Mouse (Mus musculus): ENCODE measurements around the gene Dhx16. TPM values are rescaled to one million over a fixed set of nuclear protein-coding genes. Genes with fewer than 3 reads are reported as not detected.
A peak's percentile ranks its signal among the peaks of the same experiment; 100 is the strongest.
"Not testable (repeated sequence)": the region's sequence is repeated elsewhere in the genome, so short reads cannot be mapped to it uniquely, and the experiment has no call there.

Gene Dhx16
- total RNA-seq (2017): 67.7 to 106 TPM (median 105 TPM) in 3 replicates

GRCm38 (mm10) chr17:35879245-35880057 lies at the start of gene Dhx16:
TSS of gene Dhx16 (plus strand) at chr17:35879819.
- peak; percentile 97 for ATAC-seq (replicated peaks; ENCODE audit: insufficient number of reproducible peaks, low FRiP score, low TSS enrichment, poor library complexity, severe bottlenecking)

DNA sequence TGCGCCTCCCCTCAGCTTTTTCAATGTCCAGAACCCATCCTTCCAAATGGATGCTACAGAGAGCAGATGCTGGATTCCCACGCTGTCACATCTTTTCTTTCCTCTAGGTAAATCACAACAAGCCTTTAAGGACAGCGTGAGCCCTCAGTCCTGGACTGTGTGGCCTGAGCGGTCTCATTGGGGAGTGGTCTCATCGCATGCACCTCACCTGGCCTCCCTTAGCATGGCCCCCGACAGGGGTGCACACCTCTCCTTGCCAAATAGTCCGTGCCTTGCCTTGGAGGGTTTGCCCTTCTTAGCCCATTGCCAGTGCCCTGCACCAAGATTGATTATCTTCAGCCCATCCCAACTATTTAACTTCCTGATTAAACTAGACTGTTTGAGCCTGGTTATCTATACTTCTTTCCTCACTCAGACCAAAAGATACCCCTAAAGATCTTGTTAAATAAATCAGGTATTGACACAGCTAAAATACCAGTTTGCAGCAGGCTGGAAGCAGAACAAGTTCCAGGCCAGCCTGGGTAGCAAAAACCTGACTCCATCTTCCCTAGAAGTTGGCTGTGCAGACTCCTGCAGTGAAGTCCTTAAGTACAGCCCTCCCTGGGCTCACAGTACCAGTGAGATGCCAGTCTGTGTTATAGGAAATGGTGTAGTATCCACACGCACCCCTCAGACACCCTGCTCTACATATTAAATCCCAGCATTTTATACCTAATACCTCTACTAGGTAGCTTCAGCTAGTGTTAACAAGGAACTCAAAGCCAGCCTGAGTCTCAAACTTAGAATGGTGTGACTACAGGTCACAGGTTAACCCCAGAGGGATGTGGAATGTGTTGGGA lies 47.0 kb upstream of the Dhx16 start:
- ATAC-seq (replicated peaks; ENCODE audit: insufficient number of reproducible peaks, low FRiP score, low TSS enrichment, poor library complexity, severe bottlenecking): no peak

- no peak for ATAC-seq (replicated peaks; ENCODE audit: insufficient number of reproducible peaks, low FRiP score, low TSS enrichment, poor library complexity, severe bottlenecking)
Observed at GRCm38 (mm10) chr17:35833239-35833751, 46.3 kb upstream of the Dhx16 start.

DNA sequence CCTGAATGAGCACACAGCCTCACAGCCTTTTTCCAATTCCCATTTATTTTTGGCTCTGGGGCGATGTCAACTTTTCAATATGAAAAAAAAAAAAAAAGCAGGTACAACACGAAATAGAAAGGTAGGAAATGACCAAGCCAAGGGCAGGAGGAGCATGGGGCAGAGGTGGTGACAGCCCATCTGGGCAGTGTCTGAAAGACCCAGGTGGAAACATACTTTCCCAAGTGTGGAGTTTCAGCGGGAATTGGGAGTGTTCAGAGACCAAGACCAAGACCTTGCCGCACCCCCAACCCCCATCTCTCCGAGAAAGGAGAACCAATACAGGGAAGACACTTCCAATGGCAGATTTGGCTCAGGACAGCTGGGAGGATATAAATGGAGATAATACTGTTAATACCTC lies 45.7 kb upstream of the Dhx16 start:
- no peak for ATAC-seq (replicated peaks; ENCODE audit: insufficient number of reproducible peaks, low FRiP score, low TSS enrichment, poor library complexity, severe bottlenecking)

DNA sequence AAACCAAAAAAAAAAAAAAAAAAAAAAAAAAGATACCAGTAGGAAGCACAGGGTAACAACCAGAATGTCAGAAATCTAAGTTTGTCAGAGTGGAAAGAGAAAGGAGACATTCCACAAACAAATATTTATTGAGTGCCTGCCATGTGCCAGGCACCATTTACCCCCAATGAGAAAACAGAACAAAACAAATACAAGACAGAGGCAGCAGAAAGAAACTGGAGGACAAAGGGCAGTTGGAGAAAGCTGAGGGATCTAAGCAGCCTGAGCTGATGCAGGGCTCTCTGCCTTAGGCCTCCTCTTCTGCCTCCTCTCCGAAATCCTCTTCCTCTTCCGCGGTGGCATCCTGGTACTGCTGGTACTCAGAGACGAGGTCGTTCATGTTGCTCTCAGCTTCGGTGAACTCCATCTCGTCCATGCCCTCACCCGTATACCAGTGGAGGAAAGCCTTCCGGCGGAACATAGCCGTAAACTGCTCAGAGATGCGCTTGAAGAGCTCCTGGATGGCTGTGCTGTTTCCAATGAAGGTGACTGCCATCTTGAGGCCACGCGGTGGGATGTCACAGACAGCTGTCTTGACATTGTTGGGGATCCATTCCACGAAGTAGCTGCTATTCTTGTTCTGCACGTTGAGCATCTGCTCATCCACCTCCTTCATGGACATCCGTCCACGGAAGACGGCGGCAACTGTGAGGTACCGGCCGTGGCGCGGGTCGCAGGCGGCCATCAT lies 44.8 kb upstream of the Dhx16 start:
- no peak for ATAC-seq (replicated peaks; ENCODE audit: insufficient number of reproducible peaks, low FRiP score, low TSS enrichment, poor library complexity, severe bottlenecking)

- no peak for ATAC-seq (replicated peaks; ENCODE audit: insufficient number of reproducible peaks, low FRiP score, low TSS enrichment, poor library complexity, severe bottlenecking)
Observed at GRCm38 (mm10) chr17:35835424-35836140, 44.0 kb upstream of the Dhx16 start.

DNA sequence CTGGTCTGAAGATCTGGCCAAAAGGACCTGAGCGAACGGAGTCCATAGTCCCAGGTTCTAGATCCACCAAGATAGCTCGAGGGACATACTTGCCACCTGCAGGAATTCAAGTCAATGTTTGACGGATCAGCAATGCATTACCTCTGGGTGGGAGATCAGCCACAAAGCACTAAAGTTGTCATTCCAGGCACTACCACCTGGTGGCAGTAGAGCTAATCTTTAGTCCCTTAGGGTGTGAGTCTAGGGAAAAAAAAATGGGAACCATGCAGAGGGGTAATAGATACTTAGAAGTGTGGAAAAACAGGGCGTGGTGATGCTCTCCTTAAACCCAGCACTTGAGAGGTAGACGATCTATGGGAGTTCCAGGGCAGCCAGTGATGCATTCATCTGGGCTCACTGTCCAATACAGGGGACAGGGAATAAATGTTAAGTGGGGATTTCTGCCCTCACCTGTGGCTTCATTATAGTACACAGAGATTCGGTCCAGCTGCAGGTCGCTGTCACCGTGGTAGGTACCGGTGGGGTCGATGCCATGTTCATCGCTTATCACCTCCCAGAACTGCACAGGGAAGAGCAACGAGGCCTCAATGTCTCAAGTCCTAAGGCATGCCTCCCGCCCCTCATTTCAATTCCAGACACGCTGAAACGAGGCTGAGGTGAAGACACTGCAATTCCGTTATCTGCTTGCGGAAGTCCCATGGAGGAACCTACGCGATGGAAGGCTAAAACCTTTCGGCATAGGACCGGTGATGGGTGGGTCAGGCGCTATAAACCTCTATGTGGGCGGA lies 43.2 kb upstream of the Dhx16 start:
- peak; percentile 47; the same call in 1 of the 2 replicates for ATAC-seq (replicated peaks; ENCODE audit: insufficient number of reproducible peaks, low FRiP score, low TSS enrichment, poor library complexity, severe bottlenecking)

DNA sequence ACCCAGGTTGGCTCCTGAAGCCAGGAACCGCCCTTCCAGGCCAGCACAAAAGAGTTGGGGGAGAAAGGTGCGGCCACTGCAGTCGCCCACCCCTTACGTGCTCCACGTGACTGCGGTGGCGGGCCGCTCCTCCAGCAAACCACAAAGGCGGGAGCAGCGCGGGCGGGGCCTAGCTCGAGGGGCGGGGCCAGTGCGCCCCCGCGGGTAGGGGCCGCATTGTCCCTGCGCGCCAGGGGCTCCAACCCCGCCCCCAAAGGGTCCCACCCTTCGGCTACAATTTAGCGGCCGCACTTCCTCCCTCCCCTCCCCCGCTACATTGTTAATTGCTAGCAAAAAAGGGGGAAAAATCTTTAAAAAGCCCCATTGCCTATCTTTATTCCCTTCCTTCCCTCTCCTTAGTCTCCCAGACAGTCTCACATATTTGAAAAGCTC lies 42.6 kb upstream of the Dhx16 start:
- no peak for ATAC-seq (replicated peaks; ENCODE audit: insufficient number of reproducible peaks, low FRiP score, low TSS enrichment, poor library complexity, severe bottlenecking)

DNA sequence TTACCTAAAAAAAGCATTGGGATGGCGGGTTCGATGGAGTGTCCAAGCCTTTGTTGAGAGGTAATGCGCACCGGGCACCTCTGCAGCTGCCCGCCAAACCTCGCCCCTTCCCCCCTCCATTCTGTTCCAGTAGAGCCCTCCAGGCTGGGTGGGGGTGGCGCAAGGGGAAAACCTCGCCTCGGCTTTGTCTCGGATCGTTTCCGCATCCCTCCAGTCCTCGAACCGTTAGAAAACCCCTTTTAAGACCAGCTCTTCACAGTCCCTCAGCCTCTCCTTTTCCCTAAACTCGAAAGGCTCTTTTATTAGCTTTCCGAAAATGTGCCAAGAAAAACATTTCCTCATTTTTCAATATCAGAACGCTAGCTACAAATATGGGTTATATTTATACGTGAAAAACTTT lies 42.1 kb upstream of the Dhx16 start:
- no peak for ATAC-seq (replicated peaks; ENCODE audit: insufficient number of reproducible peaks, low FRiP score, low TSS enrichment, poor library complexity, severe bottlenecking)

DNA sequence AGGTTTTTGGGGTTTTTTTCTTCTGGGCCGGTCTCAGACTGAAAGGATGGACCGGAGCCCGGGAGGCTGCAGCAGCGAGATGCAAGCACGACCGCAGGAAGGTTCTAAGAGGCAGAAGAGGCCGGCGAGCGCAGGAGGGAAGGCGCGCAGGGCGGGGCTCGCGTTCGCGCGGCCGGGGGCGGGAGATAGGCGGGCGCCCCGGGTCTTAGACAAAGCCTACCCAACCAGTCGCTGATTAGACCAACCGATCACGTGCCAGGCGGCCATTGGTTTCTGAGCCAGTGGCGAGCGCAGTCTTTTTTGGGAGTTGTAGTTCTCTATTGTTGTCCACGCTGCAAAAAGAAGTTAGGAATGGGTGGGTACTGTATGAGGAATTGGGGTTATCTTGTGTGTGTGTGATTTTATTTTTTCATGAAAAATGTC lies 41.5 kb upstream of the Dhx16 start, which contains the start of gene Tubb5:
Gene Tubb5 (minus strand): TSS at position 185 of the 423 bp plus-strand sequence.
- ATAC-seq (replicated peaks; ENCODE audit: insufficient number of reproducible peaks, low FRiP score, low TSS enrichment, poor library complexity, severe bottlenecking): peak; percentile 56

GRCm38 (mm10) chr17:35838570-35838969 lies 41.0 kb upstream of the Dhx16 start:
- no peak for ATAC-seq (replicated peaks; ENCODE audit: insufficient number of reproducible peaks, low FRiP score, low TSS enrichment, poor library complexity, severe bottlenecking)

- not testable (repeated sequence) for ATAC-seq (replicated peaks; ENCODE audit: insufficient number of reproducible peaks, low FRiP score, low TSS enrichment, poor library complexity, severe bottlenecking)
Observed at GRCm38 (mm10) chr17:35839002-35839401, 40.6 kb upstream of the Dhx16 start.

DNA sequence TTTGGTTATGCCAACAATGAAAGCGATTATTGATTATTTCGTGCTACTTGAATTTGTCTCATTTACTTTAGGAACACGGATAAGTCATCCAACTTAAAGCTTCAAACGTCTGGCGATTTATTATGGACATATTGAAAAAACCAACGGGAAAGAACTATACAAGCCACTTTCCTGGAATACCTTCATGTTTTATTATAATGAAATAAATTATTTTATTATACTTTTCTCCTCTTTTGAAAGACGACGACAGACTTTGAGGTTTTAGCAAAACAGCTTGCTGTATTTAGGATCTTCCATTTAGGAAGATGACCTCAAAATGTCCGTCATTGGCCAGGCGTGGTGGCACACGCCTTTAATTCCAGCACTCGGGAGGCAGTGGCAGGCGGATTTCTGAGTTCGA lies 39.1 kb upstream of the Dhx16 start:
- no peak for ATAC-seq (replicated peaks; ENCODE audit: insufficient number of reproducible peaks, low FRiP score, low TSS enrichment, poor library complexity, severe bottlenecking)

GRCm38 (mm10) chr17:35841076-35841950 lies 38.3 kb upstream of the Dhx16 start, which contains the start of gene Mdc1:
TSS of gene Mdc1 (plus strand) at chr17:35841515.
- peak; percentile 95 for ATAC-seq (replicated peaks; ENCODE audit: insufficient number of reproducible peaks, low FRiP score, low TSS enrichment, poor library complexity, severe bottlenecking)

- ATAC-seq (replicated peaks; ENCODE audit: insufficient number of reproducible peaks, low FRiP score, low TSS enrichment, poor library complexity, severe bottlenecking): no peak
Observed at GRCm38 (mm10) chr17:35842006-35842405, 37.6 kb upstream of the Dhx16 start.

GRCm38 (mm10) chr17:35843514-35843913 lies 36.1 kb upstream of the Dhx16 start:
- no peak for ATAC-seq (replicated peaks; ENCODE audit: insufficient number of reproducible peaks, low FRiP score, low TSS enrichment, poor library complexity, severe bottlenecking)
